Mouse (Mus musculus): Measurements from ENCODE around the gene Tacc3. TPM values are rescaled to one million over a fixed set of nuclear protein-coding genes. Genes with fewer than 3 reads are reported as not detected.
A peak's percentile ranks its signal among the peaks of the same experiment; 100 is the strongest.

Gene Tacc3
- polyA plus RNA-seq (2015; fragmentation: Nextera tagmentation; extraction: Ambion mirVana), result 148 and 172 TPM in 2 replicates

GRCm38 (mm10) chr5:33657787-33658663 is at the start of gene Tacc3, which contains the start of gene Tmem129:
Gene Tacc3, plus strand, starts transcription at chr5:33658128.
Gene Tmem129, minus strand, starts transcription at chr5:33658416.
- Histone ChIP-seq H3K4me3 (replicated peaks) (peak within 1 kb of the TSS; percentile 76), H3K27ac (peak within 1 kb of the TSS; percentile 95), H3K9me3 (no peaks in the 10 kb centered on the region), H3K27me3 (replicated peaks) (no peaks in the 10 kb centered on the region), H3K4me2 (replicated peaks) (peak within 1 kb of the TSS; percentile 75), H3K36me3 (peaks cover 12% of the 10 kb centered on the region), H3K9ac (peak within 1 kb of the TSS; percentile 61), H3K4me1 (replicated peaks) (peaks cover 24% of the 10 kb centered on the region)
- peak; percentile 97 for ATAC-seq
- under 1% methylated on average over 60 of the region's 60 CpGs for WGBS

GRCm38 (mm10) chr5:33609226-33609625 is 48.7 kb upstream of the Tacc3 start:
- Histone ChIP-seq H3K4me2 (replicated peaks) (no peak overlapping the region), H3K4me1 (replicated peaks) (no peaks in the 10 kb centered on the region), H3K9ac (no peak overlapping the region), H3K9me3 (no peaks in the 10 kb centered on the region), H3K27me3 (replicated peaks) (no peaks in the 10 kb centered on the region), H3K36me3 (peaks cover 27% of the 10 kb centered on the region), H3K4me3 (replicated peaks) (no peak overlapping the region), H3K27ac (no peak overlapping the region)
- ATAC-seq, result no peak
- 93% methylated on average over 1 of the region's 1 CpGs for WGBS

- Histone ChIP-seq H3K36me3 (peaks cover 31% of the 10 kb centered on the region), H3K9me3 (no peaks in the 10 kb centered on the region)
Observed at GRCm38 (mm10) chr5:33611795-33612194, 46.1 kb upstream of the Tacc3 start.

GRCm38 (mm10) chr5:33614391-33614790 is 43.5 kb upstream of the Tacc3 start:
- H3K27ac ChIP-seq, result no peak overlapping the region
- H3K9ac ChIP-seq, result no peak overlapping the region
- H3K36me3 ChIP-seq, result peaks cover 17% of the 10 kb centered on the region
- ATAC-seq, result no peak
- no peak overlapping the region for H3K4me3 ChIP-seq (replicated peaks)
- H3K27me3 ChIP-seq (replicated peaks), result no peaks in the 10 kb centered on the region
- no peaks in the 10 kb centered on the region for H3K9me3 ChIP-seq
- H3K4me2 ChIP-seq (replicated peaks), result no peak overlapping the region
- 89% methylated on average over 6 of the region's 6 CpGs for WGBS
- H3K4me1 ChIP-seq (replicated peaks), result no peaks in the 10 kb centered on the region

More at GRCm38 (mm10) chr5:33611795-33612194, 46.1 kb upstream of the Tacc3 start:
- ATAC-seq, result no peak
- Histone ChIP-seq H3K4me2 (replicated peaks) (no peak overlapping the region), H3K9ac (no peak overlapping the region), H3K27ac (no peak overlapping the region), H3K4me1 (replicated peaks) (no peaks in the 10 kb centered on the region), H3K4me3 (replicated peaks) (no peak overlapping the region), H3K27me3 (replicated peaks) (no peaks in the 10 kb centered on the region)
- 84% methylated on average over 1 of the region's 1 CpGs for WGBS

- no peaks in the 10 kb centered on the region for H3K9me3 ChIP-seq
- no peak overlapping the region for H3K9ac ChIP-seq
- H3K4me1 ChIP-seq (replicated peaks), result 0 out of 2 replicates have a peak, but pooled peaks cover under 1% of the 10 kb centered on the region
- WGBS, result 90% methylated on average over 2 of the region's 2 CpGs
- no peaks in the 10 kb centered on the region for H3K36me3 ChIP-seq
- no peak overlapping the region for H3K4me3 ChIP-seq (replicated peaks)
- H3K27ac ChIP-seq, result no peak overlapping the region
- H3K4me2 ChIP-seq (replicated peaks), result no peak overlapping the region
- no peak for ATAC-seq
- no peaks in the 10 kb centered on the region for H3K27me3 ChIP-seq (replicated peaks)
Observed at GRCm38 (mm10) chr5:33622671-33623070, 35.3 kb upstream of the Tacc3 start.

- H3K4me3 ChIP-seq (replicated peaks), result no peak overlapping the region
- H3K36me3 ChIP-seq, result no peaks in the 10 kb centered on the region
- H3K9me3 ChIP-seq, result no peaks in the 10 kb centered on the region
- no peak overlapping the region for H3K4me2 ChIP-seq (replicated peaks)
- H3K4me1 ChIP-seq (replicated peaks), result peaks cover 5% of the 10 kb centered on the region
- H3K27ac ChIP-seq, result no peak overlapping the region
- no peaks in the 10 kb centered on the region for H3K27me3 ChIP-seq (replicated peaks)
- ATAC-seq, result no peak
- 77% methylated on average over 3 of the region's 3 CpGs for WGBS
- H3K9ac ChIP-seq, result no peak overlapping the region
Observed at GRCm38 (mm10) chr5:33623766-33624165, 34.2 kb upstream of the Tacc3 start.

GRCm38 (mm10) chr5:33627968-33628367 is 30.0 kb upstream of the Tacc3 start:
- Histone ChIP-seq H3K4me2 (replicated peaks) (peak overlapping the region; percentile 80), H3K9me3 (no peaks in the 10 kb centered on the region), H3K36me3 (no peaks in the 10 kb centered on the region), H3K4me3 (replicated peaks) (peak overlapping the region; percentile 85; the same call in 1 of the 2 replicates), H3K27ac (no peak overlapping the region), H3K4me1 (replicated peaks) (peaks cover 12% of the 10 kb centered on the region), H3K9ac (no peak overlapping the region), H3K27me3 (replicated peaks) (no peaks in the 10 kb centered on the region)
- WGBS, result 29% methylated on average over 4 of the region's 4 CpGs
- ATAC-seq, result no peak

GRCm38 (mm10) chr5:33628820-33629300 is 29.1 kb upstream of the Tacc3 start:
- Histone ChIP-seq H3K4me3 (replicated peaks) (peak overlapping the region; percentile 85), H3K4me2 (replicated peaks) (peak overlapping the region; percentile 80), H3K4me1 (replicated peaks) (peaks cover 12% of the 10 kb centered on the region), H3K9ac (peak overlapping the region; percentile 87), H3K9me3 (no peaks in the 10 kb centered on the region), H3K27ac (peak overlapping the region; percentile 93), H3K36me3 (no peaks in the 10 kb centered on the region), H3K27me3 (replicated peaks) (no peaks in the 10 kb centered on the region)
- under 1% methylated on average over 24 of the region's 24 CpGs for WGBS
- no peak for ATAC-seq

- H3K9ac ChIP-seq, result peak within 1 kb of the TSS; percentile 87
- peak within 1 kb of the TSS; percentile 85 for H3K4me3 ChIP-seq (replicated peaks)
- no peaks in the 10 kb centered on the region for H3K27me3 ChIP-seq (replicated peaks)
- peak within 1 kb of the TSS; percentile 80 for H3K4me2 ChIP-seq (replicated peaks)
- ATAC-seq, result peak; percentile 97
- H3K9me3 ChIP-seq, result no peaks in the 10 kb centered on the region
- peaks cover 12% of the 10 kb centered on the region for H3K4me1 ChIP-seq (replicated peaks)
- peak within 1 kb of the TSS; percentile 93 for H3K27ac ChIP-seq
- no peaks in the 10 kb centered on the region for H3K36me3 ChIP-seq
- under 1% methylated on average over 98 of the region's 99 CpGs for WGBS
Observed at GRCm38 (mm10) chr5:33629301-33629987, 28.5 kb upstream of the Tacc3 start, which contains the start of the genes Fam53a and Gm9903. Gene Fam53a, minus strand, starts transcription at chr5:33629635. Gene Gm9903, plus strand, starts transcription at chr5:33629925.

- Histone ChIP-seq H3K9ac (peak overlapping the region; percentile 50), H3K4me3 (replicated peaks) (peak overlapping the region; percentile 85), H3K27me3 (replicated peaks) (no peaks in the 10 kb centered on the region), H3K36me3 (no peaks in the 10 kb centered on the region), H3K4me2 (replicated peaks) (peak overlapping the region; percentile 80), H3K27ac (peak overlapping the region; percentile 73), H3K9me3 (no peaks in the 10 kb centered on the region), H3K4me1 (replicated peaks) (peaks cover 12% of the 10 kb centered on the region)
- peak; percentile 63 for ATAC-seq
- 2% methylated on average over 9 of the region's 9 CpGs for WGBS
Observed at GRCm38 (mm10) chr5:33630061-33630460, 27.9 kb upstream of the Tacc3 start.

- H3K27ac ChIP-seq, result 0 out of 2 replicates have a peak overlapping the region, but pooled peaks have one; percentile 34
- peaks cover 12% of the 10 kb centered on the region for H3K4me1 ChIP-seq (replicated peaks)
- peak overlapping the region; percentile 80 for H3K4me2 ChIP-seq (replicated peaks)
- H3K36me3 ChIP-seq, result no peaks in the 10 kb centered on the region
- 57% methylated on average over 4 of the region's 4 CpGs for WGBS
- H3K9me3 ChIP-seq, result no peaks in the 10 kb centered on the region
- H3K9ac ChIP-seq, result peak overlapping the region; percentile 50; the same call in 1 of the 2 replicates
- no peaks in the 10 kb centered on the region for H3K27me3 ChIP-seq (replicated peaks)
- peak; percentile 13; the same call in 1 of the 2 replicates for ATAC-seq
- peak overlapping the region; percentile 85; the same call in 1 of the 2 replicates for H3K4me3 ChIP-seq (replicated peaks)
Observed at GRCm38 (mm10) chr5:33630615-33631014, 27.3 kb upstream of the Tacc3 start.

GRCm38 (mm10) chr5:33632526-33632925 is 25.4 kb upstream of the Tacc3 start:
- H3K9ac ChIP-seq, result no peak overlapping the region
- peaks cover 12% of the 10 kb centered on the region for H3K4me1 ChIP-seq (replicated peaks)
- no peaks in the 10 kb centered on the region for H3K36me3 ChIP-seq
- WGBS, result 100% methylated on average over 1 of the region's 1 CpGs
- H3K27me3 ChIP-seq (replicated peaks), result no peaks in the 10 kb centered on the region
- no peak overlapping the region for H3K27ac ChIP-seq
- no peaks in the 10 kb centered on the region for H3K9me3 ChIP-seq
- H3K4me3 ChIP-seq (replicated peaks), result no peak overlapping the region
- H3K4me2 ChIP-seq (replicated peaks), result no peak overlapping the region
- no peak for ATAC-seq
